Mouse (Mus musculus) forebrain, embryonic 15.5 days (tissue): ENCODE results near the gene Csmd2. TPM values are rescaled to one million over a fixed set of nuclear protein-coding genes. Genes with fewer than 3 reads are reported as not detected.
"Not testable (repeated sequence)": the region's sequence is repeated elsewhere in the genome, so short reads cannot be mapped to it uniquely, and the experiment has no call there.

Experiments
- ATAC-seq: fragments of 200-750 bp; cut with Nextera tagmentation; replicated peaks from 2 replicates; pipeline ENCODE4 v1.8.0; 2017; ENCODE audit warnings: mild to moderate bottlenecking, moderate TSS enrichment, moderate library complexity
- H3K27ac ChIP-seq: fragments of 300-500 bp; sonication (generic); replicated peaks from 2 replicates; pipeline ENCODE4 v1.5.1; 2015; ENCODE audit warnings: mild to moderate bottlenecking, inconsistent platforms
- H3K27me3 ChIP-seq: fragments of 300-500 bp; sonication (generic); 2 replicates; pipeline ENCODE4 v1.6.1; 2015; ENCODE audit warnings: inconsistent platforms
- H3K36me3 ChIP-seq: fragments of 300-500 bp; sonication (generic); 2 replicates; pipeline ENCODE4 v1.6.1; 2015; ENCODE audit warnings: mild to moderate bottlenecking, inconsistent platforms
- H3K4me1 ChIP-seq: fragments of 300-500 bp; sonication (generic); 2 replicates; pipeline ENCODE4 v1.6.1; 2015; ENCODE audit warnings: inconsistent platforms
- H3K4me2 ChIP-seq: fragments of 300-500 bp; sonication (generic); replicated peaks from 2 replicates; pipeline ENCODE4 v1.6.1; 2015; ENCODE audit warnings: mild to moderate bottlenecking, inconsistent platforms
- H3K4me3 ChIP-seq: fragments of 300-500 bp; sonication (generic); 2 replicates; pipeline ENCODE4 v1.5.1; 2015; ENCODE audit warnings: mild to moderate bottlenecking, inconsistent platforms
- H3K9ac ChIP-seq: fragments of 300-500 bp; sonication (generic); replicated peaks from 2 replicates; pipeline ENCODE4 v1.6.1; 2015; ENCODE audit warnings: mild to moderate bottlenecking, inconsistent platforms
- H3K9me3 ChIP-seq: fragments of 300-500 bp; sonication (generic); 2 replicates; pipeline ENCODE4 v1.6.1; 2016; ENCODE audit warnings: inconsistent platforms
- WGBS: fragments of 180-500 bp; shearing (Covaris S2); methylation state at CpG from one replicate; pipeline ENCODE4 v1.1.7; 2015; ENCODE audit warnings: mixed read lengths; 5-methylcytosine and 5-hydroxymethylcytosine counted together
- polyA plus RNA-seq: library from polyadenylated mRNA; unstranded; fragments of >200 nt; fragmentation: Nextera tagmentation; extraction: Ambion mirVana; gene quantifications from 2 replicates; pipeline ENCODE4 v1.2.1, GENCODE M21; 2015

The Csmd2 gene
- polyA plus RNA-seq, 1 experiment from 2014 or later = 9.0 TPM

DNA sequence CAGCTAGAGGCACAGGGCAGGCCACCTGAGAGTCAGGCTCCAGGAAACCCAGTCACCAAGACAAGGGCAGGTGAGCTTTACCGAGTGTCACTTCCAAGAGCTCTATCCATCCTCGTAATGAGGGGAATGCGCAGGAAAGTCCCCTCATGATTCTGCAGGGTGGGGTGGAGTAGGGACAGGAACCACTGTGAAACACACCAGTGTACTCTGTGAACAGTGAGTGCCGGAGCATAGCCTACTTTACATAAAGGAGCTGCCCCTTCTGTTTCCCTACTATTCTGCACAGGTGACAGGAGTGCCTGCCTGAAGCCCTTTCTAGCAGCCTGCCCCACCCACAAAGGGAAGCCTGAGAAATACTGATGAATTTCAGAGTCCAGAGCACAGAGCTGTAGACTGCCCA lies 605.6 kb downstream of the Csmd2 start:
- no peak overlapping the region for H3K4me3 ChIP-seq
- H3K4me1 ChIP-seq = no peaks in the 10 kb centered on the region
- peaks cover 19% of the 10 kb centered on the region for H3K36me3 ChIP-seq
- no peak overlapping the region for H3K27ac ChIP-seq
- 97% methylated on average over 4 of the region's 4 CpGs for WGBS
- H3K9ac ChIP-seq = no peak overlapping the region
- H3K9me3 ChIP-seq = no peaks in the 10 kb centered on the region
- no peak for ATAC-seq
- no peaks in the 10 kb centered on the region for H3K27me3 ChIP-seq
- H3K4me2 ChIP-seq = no peak overlapping the region

- Histone ChIP-seq H3K9ac (no peak overlapping the region), H3K9me3 (no peaks in the 10 kb centered on the region), H3K36me3 (peaks cover 11% of the 10 kb centered on the region), H3K4me1 (no peaks in the 10 kb centered on the region), H3K4me2 (no peak overlapping the region), H3K27me3 (no peaks in the 10 kb centered on the region), H3K27ac (no peak overlapping the region), H3K4me3 (no peak overlapping the region)
- 90% methylated on average over 5 of the region's 5 CpGs for WGBS
- no peak for ATAC-seq
Measured at GRCm38 (mm10) chr4:128594062-128594461, 606.4 kb downstream of the Csmd2 start.

DNA sequence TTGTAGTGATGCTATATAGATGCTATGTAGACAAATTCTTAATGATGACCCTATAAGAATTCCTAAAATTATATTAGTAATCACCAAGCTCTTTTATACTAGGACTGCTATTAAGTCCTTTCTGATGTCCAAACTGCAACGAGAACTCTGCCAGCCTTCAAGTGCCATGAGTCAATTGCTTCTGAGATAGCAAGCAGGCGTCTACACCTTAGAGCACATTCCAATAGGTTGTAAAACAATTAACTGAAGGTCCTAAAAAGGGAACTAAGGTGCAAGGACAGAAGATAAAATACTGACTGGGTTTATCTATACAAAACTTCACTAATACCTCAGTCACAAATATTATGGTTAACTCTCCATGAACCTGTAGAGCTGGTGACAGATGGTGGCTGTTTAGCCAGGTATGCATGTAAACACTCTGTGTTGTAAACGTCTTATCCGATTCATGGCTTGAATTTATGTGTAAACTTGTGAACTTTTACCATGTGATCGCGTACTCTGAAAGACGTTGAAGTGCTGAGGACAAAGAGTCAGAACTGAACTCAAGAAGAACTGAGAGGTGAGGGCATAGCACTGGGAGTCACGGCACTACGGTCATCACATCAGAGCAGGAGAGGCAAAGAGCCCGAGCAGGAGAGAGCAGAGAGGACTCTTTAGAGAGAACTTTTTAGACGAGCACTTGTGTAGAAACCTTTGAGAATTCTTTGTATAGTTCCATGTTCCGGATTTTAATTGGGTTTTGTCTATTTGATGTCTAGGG lies 610.3 kb downstream of the Csmd2 start:
- H3K9me3 ChIP-seq = no peaks in the 10 kb centered on the region
- 90% methylated on average over 12 of the region's 12 CpGs for WGBS
- no peak overlapping the region for H3K4me2 ChIP-seq
- no peak overlapping the region for H3K4me3 ChIP-seq
- no peaks in the 10 kb centered on the region for H3K4me1 ChIP-seq
- H3K9ac ChIP-seq = no peak overlapping the region
- H3K27ac ChIP-seq = no peak overlapping the region
- no peak for ATAC-seq
- peaks cover 11% of the 10 kb centered on the region for H3K36me3 ChIP-seq
- H3K27me3 ChIP-seq = no peaks in the 10 kb centered on the region

DNA sequence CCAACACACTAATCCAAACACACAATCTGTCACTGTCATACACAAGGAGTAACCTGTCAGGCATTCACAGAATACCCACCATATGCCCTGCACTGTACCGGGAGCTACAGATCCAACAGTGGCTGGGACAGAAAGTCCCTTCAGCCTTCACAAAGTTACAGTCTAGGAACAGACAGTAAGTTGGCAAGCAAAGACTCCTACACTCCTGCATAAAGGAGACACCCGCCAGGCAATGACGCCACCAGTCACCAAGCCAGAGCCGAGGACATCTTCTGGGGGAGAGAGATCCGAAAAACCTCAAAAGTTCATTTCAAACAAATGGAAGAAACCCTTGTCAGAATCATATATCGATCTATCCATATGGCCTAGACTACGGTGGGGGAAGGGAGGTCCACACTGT lies 618.9 kb downstream of the Csmd2 start:
- Histone ChIP-seq H3K36me3 (peaks cover 20% of the 10 kb centered on the region), H3K9ac (no peak overlapping the region), H3K27ac (no peak overlapping the region), H3K4me3 (no peak overlapping the region), H3K4me1 (peaks cover 24% of the 10 kb centered on the region), H3K4me2 (no peak overlapping the region), H3K27me3 (no peaks in the 10 kb centered on the region), H3K9me3 (no peaks in the 10 kb centered on the region)
- no peak for ATAC-seq
- 90% methylated on average over 7 of the region's 7 CpGs for WGBS

- Histone ChIP-seq H3K9me3 (no peaks in the 10 kb centered on the region), H3K27me3 (no peaks in the 10 kb centered on the region), H3K27ac (no peak overlapping the region), H3K9ac (no peak overlapping the region), H3K36me3 (peaks cover 20% of the 10 kb centered on the region), H3K4me1 (peaks cover 24% of the 10 kb centered on the region), H3K4me3 (no peak overlapping the region), H3K4me2 (no peak overlapping the region)
- 73% methylated on average over 11 of the region's 11 CpGs for WGBS
- no peak for ATAC-seq
Measured at GRCm38 (mm10) chr4:128607661-128608060, 620.0 kb downstream of the Csmd2 start.

GRCm38 (mm10) chr4:128609276-128609924 lies 621.7 kb downstream of the Csmd2 start:
- Histone ChIP-seq H3K4me3 (peak overlapping the region; percentile 68), H3K9me3 (no peaks in the 10 kb centered on the region), H3K4me1 (peaks cover 24% of the 10 kb centered on the region), H3K9ac (peak overlapping the region; percentile 72), H3K36me3 (0 out of 2 replicates have a peak, but pooled peaks cover 3% of the 10 kb centered on the region), H3K4me2 (peak overlapping the region; percentile 78), H3K27ac (peak overlapping the region; percentile 55; the same call in 1 of the 2 replicates), H3K27me3 (no peaks in the 10 kb centered on the region)
- no peak for ATAC-seq
- 10% methylated on average over 25 of the region's 27 CpGs for WGBS

DNA sequence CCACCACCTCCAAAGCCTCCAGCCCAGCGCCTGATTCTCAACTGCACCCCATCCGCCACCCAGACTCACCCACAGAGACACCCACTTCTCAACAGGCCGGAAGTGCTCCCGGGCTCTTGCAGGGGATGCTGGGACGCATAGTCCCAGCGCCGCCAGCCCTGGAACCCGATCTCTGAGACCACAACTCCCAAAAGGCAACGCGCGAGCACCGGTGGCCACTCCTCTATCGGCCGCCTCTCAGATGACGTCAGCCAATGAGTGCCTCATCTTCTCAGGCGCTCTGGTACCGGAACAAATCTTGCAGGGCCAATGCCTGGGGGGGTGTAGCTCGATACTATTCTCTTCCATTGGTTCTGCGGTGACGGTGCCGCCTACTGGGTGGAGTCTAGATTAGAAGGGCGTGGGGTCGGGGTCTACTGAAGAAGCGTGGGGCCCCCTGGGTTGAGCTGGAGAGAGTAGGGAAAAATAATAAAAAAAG lies 622.3 kb downstream of the Csmd2 start, which contains the start of gene Zscan20:
TSS of gene Zscan20 (minus strand) at position 174 of the 478 bp plus-strand sequence.
- under 1% methylated on average over 24 of the region's 24 CpGs for WGBS
- ATAC-seq = peak; percentile 98
- Histone ChIP-seq H3K9me3 (no peaks in the 10 kb centered on the region), H3K4me2 (peak within 1 kb of the TSS; percentile 78), H3K27ac (peak within 1 kb of the TSS; percentile 55; the same call in 1 of the 2 replicates), H3K4me1 (peaks cover 24% of the 10 kb centered on the region), H3K9ac (peak within 1 kb of the TSS; percentile 72), H3K27me3 (no peaks in the 10 kb centered on the region), H3K36me3 (no peaks in the 10 kb centered on the region), H3K4me3 (peak within 1 kb of the TSS; percentile 68)

DNA sequence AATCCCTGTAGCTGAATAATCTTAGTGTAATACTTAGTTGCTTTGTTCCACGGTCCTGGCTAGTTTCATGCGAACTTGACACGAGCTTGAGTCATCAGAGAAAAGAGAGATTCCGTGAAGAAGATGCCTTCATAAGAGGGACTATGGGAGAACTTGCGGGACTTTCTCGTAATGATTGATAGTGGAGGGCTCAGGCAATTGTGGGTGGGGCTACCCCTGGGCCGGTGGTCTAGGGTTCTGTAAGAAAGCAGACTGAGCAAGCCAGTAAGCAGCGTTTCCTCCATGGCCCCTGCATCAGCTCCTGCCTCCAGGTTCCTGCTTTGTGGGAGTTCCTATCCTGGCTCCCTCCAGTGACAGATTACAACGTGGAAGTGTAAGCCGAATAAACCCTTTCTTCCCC lies 623.0 kb downstream of the Csmd2 start:
- H3K4me3 ChIP-seq = peak overlapping the region; percentile 68
- H3K36me3 ChIP-seq = no peaks in the 10 kb centered on the region
- peak overlapping the region; percentile 78 for H3K4me2 ChIP-seq
- no peak overlapping the region for H3K9ac ChIP-seq
- no peak for ATAC-seq
- WGBS = 30% methylated on average over 10 of the region's 10 CpGs
- H3K27ac ChIP-seq = no peak overlapping the region
- no peaks in the 10 kb centered on the region for H3K27me3 ChIP-seq
- no peaks in the 10 kb centered on the region for H3K9me3 ChIP-seq
- peaks cover 24% of the 10 kb centered on the region for H3K4me1 ChIP-seq

GRCm38 (mm10) chr4:128611726-128612125 lies 624.1 kb downstream of the Csmd2 start:
- not testable (repeated sequence) for ATAC-seq, H3K9me3 ChIP-seq

GRCm38 (mm10) chr4:128613326-128613725 lies 625.7 kb downstream of the Csmd2 start:
- WGBS = 20% methylated on average over 8 of the region's 8 CpGs
- no peak for ATAC-seq
- no peaks in the 10 kb centered on the region for H3K36me3 ChIP-seq
- no peak overlapping the region for H3K4me2 ChIP-seq
- H3K9ac ChIP-seq = no peak overlapping the region
- no peaks in the 10 kb centered on the region for H3K27me3 ChIP-seq
- peaks cover 17% of the 10 kb centered on the region for H3K4me1 ChIP-seq
- peak overlapping the region; percentile 56 for H3K27ac ChIP-seq
- H3K9me3 ChIP-seq = no peaks in the 10 kb centered on the region
- H3K4me3 ChIP-seq = no peak overlapping the region

More at GRCm38 (mm10) chr4:128611726-128612125, 624.1 kb downstream of the Csmd2 start:
- H3K36me3 ChIP-seq, H3K27ac ChIP-seq, H3K4me2 ChIP-seq, H3K4me3 ChIP-seq, H3K9ac ChIP-seq, H3K27me3 ChIP-seq: not testable (repeated sequence)
- WGBS = 78% methylated on average over 3 of the region's 3 CpGs
- peaks cover 21% of the 10 kb centered on the region for H3K4me1 ChIP-seq

GRCm38 (mm10) chr4:128615761-128616160 lies 628.1 kb downstream of the Csmd2 start:
- Histone ChIP-seq H3K36me3 (no peaks in the 10 kb centered on the region), H3K4me2 (no peak overlapping the region), H3K9ac (no peak overlapping the region), H3K9me3 (no peaks in the 10 kb centered on the region), H3K27me3 (no peaks in the 10 kb centered on the region), H3K27ac (no peak overlapping the region), H3K4me1 (peaks cover under 1% of the 10 kb centered on the region; the same call in 1 of the 2 replicates), H3K4me3 (no peak overlapping the region)
- WGBS = 89% methylated on average over 14 of the region's 14 CpGs
- no peak for ATAC-seq
